Mouse (Mus musculus): Measurements from ENCODE around the gene Apaf1. TPM values are rescaled to one million over a fixed set of nuclear protein-coding genes. Genes with fewer than 3 reads are reported as not detected.

The Apaf1 gene
- polyA plus RNA-seq, 1 experiment from 2014 or later, result 31.6 TPM

GRCm38 (mm10) chr10:91001421-91001820, 81.1 kb downstream of the Apaf1 start:
- no peak; the same call in 1 of the 2 replicates for ATAC-seq (ENCODE audit: low FRiP score)
- Histone ChIP-seq H3K4me2 (no peak overlapping the region), H3K4me3 (replicated peaks) (no peak overlapping the region), H3K36me3 (replicated peaks) (peaks cover 7% of the 10 kb centered on the region; the same call in 1 of the 2 replicates), H3K9me3 (no peaks in the 10 kb centered on the region), H3K4me1 (no peaks in the 10 kb centered on the region), H3K27me3 (no peaks in the 10 kb centered on the region), H3K27ac (no peak overlapping the region), H3K9ac (no peak overlapping the region)
- WGBS, result 78% methylated on average over 13 of the region's 13 CpGs

- no peaks in the 10 kb centered on the region for H3K27me3 ChIP-seq
- H3K36me3 ChIP-seq (replicated peaks), result peaks cover 20% of the 10 kb centered on the region
- ATAC-seq (ENCODE audit: low FRiP score), result no peak
- H3K4me1 ChIP-seq, result no peaks in the 10 kb centered on the region
- no peak overlapping the region for H3K27ac ChIP-seq
- no peak overlapping the region for H3K4me2 ChIP-seq
- H3K4me3 ChIP-seq (replicated peaks), result no peak overlapping the region
- H3K9me3 ChIP-seq, result no peaks in the 10 kb centered on the region
- H3K9ac ChIP-seq, result no peak overlapping the region
- WGBS, result 96% methylated on average over 5 of the region's 5 CpGs
Measured at GRCm38 (mm10) chr10:90999899-91000298, 82.7 kb downstream of the Apaf1 start.

GRCm38 (mm10) chr10:90993869-90994268, 88.7 kb downstream of the Apaf1 start:
- Histone ChIP-seq H3K27me3 (no peaks in the 10 kb centered on the region), H3K9ac (no peak overlapping the region), H3K27ac (peak overlapping the region; percentile 19; the same call in 1 of the 2 replicates), H3K9me3 (no peaks in the 10 kb centered on the region), H3K4me1 (no peaks in the 10 kb centered on the region), H3K4me2 (no peak overlapping the region), H3K4me3 (replicated peaks) (no peak overlapping the region), H3K36me3 (replicated peaks) (peaks cover 36% of the 10 kb centered on the region)
- no peak; the same call in 1 of the 2 replicates for ATAC-seq (ENCODE audit: low FRiP score)
- 63% methylated on average over 5 of the region's 5 CpGs for WGBS

GRCm38 (mm10) chr10:90992237-90992636, 90.3 kb downstream of the Apaf1 start:
- Histone ChIP-seq H3K9me3 (no peaks in the 10 kb centered on the region), H3K4me1 (no peaks in the 10 kb centered on the region), H3K9ac (no peak overlapping the region), H3K4me3 (replicated peaks) (no peak overlapping the region), H3K27me3 (no peaks in the 10 kb centered on the region), H3K4me2 (no peak overlapping the region), H3K27ac (no peak overlapping the region), H3K36me3 (replicated peaks) (peaks cover 33% of the 10 kb centered on the region)
- 82% methylated on average over 6 of the region's 6 CpGs for WGBS
- ATAC-seq (ENCODE audit: low FRiP score), result no peak

- no peaks in the 10 kb centered on the region for H3K4me1 ChIP-seq
- 92% methylated on average over 6 of the region's 6 CpGs for WGBS
- ATAC-seq (ENCODE audit: low FRiP score), result no peak
Measured at GRCm38 (mm10) chr10:90990340-90990739, 92.2 kb downstream of the Apaf1 start.

GRCm38 (mm10) chr10:90983046-90983445, 99.5 kb downstream of the Apaf1 start:
- H3K9ac ChIP-seq, result no peak overlapping the region
- H3K4me2 ChIP-seq, result no peak overlapping the region
- H3K36me3 ChIP-seq (replicated peaks), result no peaks in the 10 kb centered on the region
- H3K4me3 ChIP-seq (replicated peaks), result no peak overlapping the region
- H3K27ac ChIP-seq, result no peak overlapping the region
- WGBS, result 85% methylated on average over 8 of the region's 8 CpGs
- H3K9me3 ChIP-seq, result no peaks in the 10 kb centered on the region
- H3K4me1 ChIP-seq, result no peaks in the 10 kb centered on the region
- H3K27me3 ChIP-seq, result no peaks in the 10 kb centered on the region
- ATAC-seq (ENCODE audit: low FRiP score), result no peak

More at GRCm38 (mm10) chr10:90990340-90990739, 92.2 kb downstream of the Apaf1 start:
- Histone ChIP-seq H3K27ac (no peak overlapping the region), H3K9ac (no peak overlapping the region), H3K9me3 (no peaks in the 10 kb centered on the region), H3K4me3 (replicated peaks) (no peak overlapping the region), H3K27me3 (no peaks in the 10 kb centered on the region), H3K36me3 (replicated peaks) (peaks cover 20% of the 10 kb centered on the region), H3K4me2 (no peak overlapping the region)

GRCm38 (mm10) chr10:90981811-90982210, 100.8 kb downstream of the Apaf1 start:
- no peaks in the 10 kb centered on the region for H3K36me3 ChIP-seq (replicated peaks)
- no peak overlapping the region for H3K4me2 ChIP-seq
- no peaks in the 10 kb centered on the region for H3K27me3 ChIP-seq
- no peaks in the 10 kb centered on the region for H3K4me1 ChIP-seq
- H3K27ac ChIP-seq, result no peak overlapping the region
- 94% methylated on average over 4 of the region's 4 CpGs for WGBS
- no peaks in the 10 kb centered on the region for H3K9me3 ChIP-seq
- no peak overlapping the region for H3K9ac ChIP-seq
- no peak overlapping the region for H3K4me3 ChIP-seq (replicated peaks)
- ATAC-seq (ENCODE audit: low FRiP score), result no peak

- Histone ChIP-seq H3K9me3 (no peaks in the 10 kb centered on the region), H3K4me1 (peaks cover 7% of the 10 kb centered on the region), H3K36me3 (replicated peaks) (no peaks in the 10 kb centered on the region), H3K9ac (no peak overlapping the region), H3K27ac (no peak overlapping the region), H3K4me2 (no peak overlapping the region), H3K27me3 (peaks cover 10% of the 10 kb centered on the region; the same call in 1 of the 2 replicates), H3K4me3 (replicated peaks) (no peak overlapping the region)
- 89% methylated on average over 6 of the region's 6 CpGs for WGBS
- ATAC-seq (ENCODE audit: low FRiP score), result no peak
Measured at GRCm38 (mm10) chr10:90974491-90974890, 108.1 kb downstream of the Apaf1 start.

GRCm38 (mm10) chr10:90974084-90974483, 108.5 kb downstream of the Apaf1 start:
- WGBS, result 77% methylated on average over 2 of the region's 2 CpGs
- Histone ChIP-seq H3K9ac (no peak overlapping the region), H3K27me3 (peaks cover 14% of the 10 kb centered on the region), H3K4me1 (peaks cover 11% of the 10 kb centered on the region), H3K4me2 (no peak overlapping the region), H3K9me3 (no peaks in the 10 kb centered on the region), H3K4me3 (replicated peaks) (no peak overlapping the region), H3K36me3 (replicated peaks) (no peaks in the 10 kb centered on the region), H3K27ac (no peak overlapping the region)
- no peak for ATAC-seq (ENCODE audit: low FRiP score)

GRCm38 (mm10) chr10:90970560-90970959, 112.0 kb downstream of the Apaf1 start:
- H3K4me2 ChIP-seq, result no peak overlapping the region
- H3K4me3 ChIP-seq (replicated peaks), result no peak overlapping the region
- H3K36me3 ChIP-seq (replicated peaks), result no peaks in the 10 kb centered on the region
- H3K9me3 ChIP-seq, result no peaks in the 10 kb centered on the region
- H3K9ac ChIP-seq, result no peak overlapping the region
- no peak overlapping the region for H3K27ac ChIP-seq
- peaks cover 47% of the 10 kb centered on the region for H3K27me3 ChIP-seq
- WGBS, result 37% methylated on average over 4 of the region's 4 CpGs
- no peak for ATAC-seq (ENCODE audit: low FRiP score)
- H3K4me1 ChIP-seq, result peaks cover 16% of the 10 kb centered on the region

GRCm38 (mm10) chr10:90969355-90970174, 113.0 kb downstream of the Apaf1 start:
- H3K4me3 ChIP-seq (replicated peaks), result peak overlapping the region; percentile 48
- peaks cover 17% of the 10 kb centered on the region for H3K4me1 ChIP-seq
- peaks cover 51% of the 10 kb centered on the region for H3K27me3 ChIP-seq
- H3K27ac ChIP-seq, result no peak overlapping the region
- under 1% methylated on average over 70 of the region's 72 CpGs for WGBS
- H3K9ac ChIP-seq, result peak overlapping the region; percentile 62
- ATAC-seq (ENCODE audit: low FRiP score), result peak; percentile 52
- H3K9me3 ChIP-seq, result no peaks in the 10 kb centered on the region
- peak overlapping the region; percentile 92 for H3K4me2 ChIP-seq
- H3K36me3 ChIP-seq (replicated peaks), result no peaks in the 10 kb centered on the region

GRCm38 (mm10) chr10:90968247-90968646, 114.3 kb downstream of the Apaf1 start:
- Histone ChIP-seq H3K9ac (no peak overlapping the region), H3K4me1 (peaks cover 21% of the 10 kb centered on the region), H3K36me3 (replicated peaks) (no peaks in the 10 kb centered on the region), H3K27ac (no peak overlapping the region), H3K27me3 (peaks cover 51% of the 10 kb centered on the region), H3K4me3 (replicated peaks) (no peak overlapping the region), H3K4me2 (no peak overlapping the region), H3K9me3 (no peaks in the 10 kb centered on the region)
- WGBS, result 87% methylated on average over 10 of the region's 10 CpGs
- ATAC-seq (ENCODE audit: low FRiP score), result no peak

GRCm38 (mm10) chr10:90966821-90967220, 115.7 kb downstream of the Apaf1 start:
- no peak overlapping the region for H3K27ac ChIP-seq
- 36% methylated on average over 9 of the region's 9 CpGs for WGBS

More at GRCm38 (mm10) chr10:90966821-90967220, 115.7 kb downstream of the Apaf1 start:
- Histone ChIP-seq H3K9ac (no peak overlapping the region), H3K9me3 (no peaks in the 10 kb centered on the region), H3K4me1 (peaks cover 21% of the 10 kb centered on the region), H3K36me3 (replicated peaks) (no peaks in the 10 kb centered on the region), H3K27me3 (peaks cover 51% of the 10 kb centered on the region), H3K4me2 (no peak overlapping the region), H3K4me3 (replicated peaks) (no peak overlapping the region)
- ATAC-seq (ENCODE audit: low FRiP score), result peak; percentile 21; the same call in 1 of the 2 replicates
